Mouse (Mus musculus) testis, adult 2 months (tissue): Measurements from ENCODE around the gene Emc8.

Experiments
- CTCF ChIP-seq: fragments of 200-500 bp; IDR thresholded peaks from 2 replicates; pipeline ENCODE4 v1.5.1; 2012; ENCODE audit warnings: low read depth, mild to moderate bottlenecking, inconsistent platforms, low read length, moderate library complexity; ENCODE audit not compliant: control insufficient read depth, insufficient read depth, insufficient replicate concordance
- POLR2A ChIP-seq: fragments of 200-500 bp; IDR thresholded peaks from 2 replicates; pipeline ENCODE4 v1.6.1; 2012; ENCODE audit warnings: low read depth, mild to moderate bottlenecking, inconsistent platforms, low read length, moderate library complexity; ENCODE audit not compliant: control insufficient read depth

DNA sequence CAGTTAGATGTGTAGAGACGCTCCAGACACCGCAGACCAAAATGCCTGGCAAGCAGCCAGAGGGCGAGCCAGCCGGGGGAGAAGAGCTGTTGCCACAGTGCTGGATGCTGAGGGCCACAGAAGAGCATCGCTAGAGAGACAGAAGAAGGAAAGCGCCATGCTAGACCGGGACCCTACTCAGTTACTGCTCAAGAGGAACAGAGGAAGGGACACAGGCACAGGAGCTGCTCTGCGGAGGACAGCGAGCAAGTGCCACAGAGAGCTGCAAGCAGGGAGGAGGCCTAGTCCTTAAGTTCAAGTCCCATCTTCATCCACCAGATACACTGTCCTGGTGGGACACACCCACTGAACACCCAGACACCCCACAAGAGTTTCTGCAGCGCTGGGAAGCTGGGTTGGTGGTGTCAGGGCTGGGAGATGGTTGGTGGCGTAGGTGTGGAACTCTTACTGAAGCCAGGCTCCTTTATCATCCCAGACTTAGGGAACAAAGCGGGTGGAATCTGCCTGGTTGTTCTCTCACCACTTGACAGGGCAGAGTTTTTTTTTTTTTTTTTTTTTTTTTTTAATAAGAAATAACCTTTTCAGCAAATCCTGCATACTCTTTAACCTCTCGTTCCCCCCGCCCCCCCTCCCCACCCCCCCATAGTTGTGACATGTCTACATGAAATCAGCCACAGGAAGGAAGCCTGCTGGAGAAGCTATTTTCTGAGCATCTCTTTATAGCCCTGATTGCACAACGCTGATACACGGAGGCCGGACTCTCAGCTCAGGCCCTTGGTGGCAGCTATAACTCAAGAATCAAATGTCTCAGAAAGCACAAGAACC lies 29.0 kb upstream of the Emc8 start:
- TF ChIP-seq CTCF = no peak
- TF ChIP-seq POLR2A = no peak
